Mouse (Mus musculus) MEL (cell line): ENCODE measurements around the gene Trim23.

Experiments used
- EP300 ChIP-seq, 2 experiments: IDR thresholded peaks; 2 replicates each; pipeline ENCODE4 v1.6.1; 2011; ENCODE audit warnings: improper control_type of control experiment in 2 of 2, low read length in 2 of 2, low read depth in 1 of 2, mild to moderate bottlenecking in 1 of 2
- POLR2AphosphoS2 ChIP-seq: IDR thresholded peaks from 2 replicates; pipeline ENCODE4 v1.6.1; 2011; ENCODE audit warnings: low read length, improper control_type of control experiment

GRCm38 (mm10) chr13:104228384-104229066 lies 49.9 kb downstream of the Trim23 start, which contains the start of the genes Cenpk and Ppwd1:
- TF ChIP-seq POLR2AphosphoS2 = peak; percentile 79; the same call in 1 of the 2 replicates
- TF ChIP-seq EP300 (IDR thresholded peaks at IDR 0.05; ENCODE audit: low read depth in 1 of 2, low read length in 2 of 2) = peak in 1 of 2 experiments; percentile 29; a peak in 1 of 4 replicates
